Mouse (Mus musculus) G1E (cell line): ENCODE results near the gene Radil. TPM values are rescaled to one million over a fixed set of nuclear protein-coding genes. Genes with fewer than 3 reads are reported as not detected.

ENCODE experiments used
- ATAC-seq: 2 replicates; pipeline ENCODE4 v1.8.0; 2016; ENCODE audit warnings: mild to moderate bottlenecking; ENCODE audit not compliant: insufficient number of reproducible peaks, poor library complexity, low FRiP score, severe bottlenecking; ENCODE audit errors: extremely low read depth
- DNase-seq: peaks from one replicate; pipeline ENCODE4 v3.0.0; 2012; ENCODE audit warnings: low spot score
- H3K27me3 ChIP-seq: 2 replicates; pipeline ENCODE4 v1.6.1; 2012; ENCODE audit warnings: mild to moderate bottlenecking, low read length, inconsistent platforms; ENCODE audit not compliant: insufficient read depth
- H3K36me3 ChIP-seq: replicated peaks from 2 replicates; pipeline ENCODE3; 2012; ENCODE audit warnings: mild to moderate bottlenecking, inconsistent platforms
- H3K4me1 ChIP-seq: 2 replicates; pipeline ENCODE4 v1.6.1; 2012; ENCODE audit warnings: low read depth, low read length, inconsistent platforms, mixed read lengths; ENCODE audit not compliant: insufficient read depth
- H3K4me3 ChIP-seq: 2 replicates; pipeline ENCODE4 v1.5.1; 2012; ENCODE audit warnings: low read depth, mild to moderate bottlenecking, inconsistent platforms, low read length, moderate library complexity, mixed read lengths
- H3K9me3 ChIP-seq: replicated peaks from 2 replicates; pipeline ENCODE4 v1.6.1; 2012; ENCODE audit warnings: inconsistent platforms
- CTCF ChIP-seq: IDR thresholded peaks from 2 replicates; pipeline ENCODE4 v1.5.1; 2012; ENCODE audit warnings: low read depth, low read length, inconsistent platforms, mixed read lengths
- GATA1 ChIP-seq: IDR thresholded peaks from 2 replicates; pipeline ENCODE4 v1.6.1; 2012; ENCODE audit warnings: borderline replicate concordance, low read length, inconsistent platforms, mixed read lengths
- GATA2 ChIP-seq: IDR thresholded peaks from 2 replicates; pipeline ENCODE4 v1.6.1; 2012; ENCODE audit warnings: low read depth, low read length, inconsistent platforms, borderline replicate concordance
- POLR2AphosphoS5 ChIP-seq: IDR thresholded peaks from 2 replicates; pipeline ENCODE4 v1.6.1; 2012; ENCODE audit warnings: low read depth, low read length, inconsistent platforms; ENCODE audit not compliant: insufficient replicate concordance
- TAL1 ChIP-seq: conservative IDR thresholded peaks from 2 replicates; pipeline ENCODE4 v1.6.1; 2012; ENCODE audit warnings: low read depth, low read length, inconsistent platforms, mixed read lengths
- polyA plus RNA-seq: library from polyadenylated mRNA; stranded (reverse); fragments of >175 nt; gene quantifications from 2 replicates; pipeline ENCODE4 v1.2.3, GENCODE M21; 2012
- total RNA-seq, 2 experiments: library from RNA; stranded (forward) in 1 of 2; stranded (reverse) in 1 of 2; fragments of 200-1000 nt in 1 of 2; fragments of >200 nt in 1 of 2; fragmentation: Nextera tagmentation in 1 of 2; gene quantifications; 2 replicates each; pipeline ENCODE4 v1.2.3; 2014 to 2017

Gene Radil
- total and polyA plus RNA-seq, 3 experiments = 0.38 TPM; not detected in 2

GRCm38 (mm10) chr5:142581517-142581916 is 30.6 kb upstream of the Radil start:
- Histone ChIP-seq H3K9me3 (peaks cover 4% of the 10 kb centered on the region; the same call in 1 of the 2 replicates), H3K27me3 (peaks cover 18% of the 10 kb centered on the region), H3K4me1 (peaks cover 6% of the 10 kb centered on the region), H3K4me3 (no peak overlapping the region), H3K36me3 (no peaks in the 10 kb centered on the region)
- DNase-seq (peak; percentile 37), ATAC-seq (no peak)
- no peak for TF ChIP-seq POLR2AphosphoS5
- TF ChIP-seq CTCF = peak; percentile 74

DNA sequence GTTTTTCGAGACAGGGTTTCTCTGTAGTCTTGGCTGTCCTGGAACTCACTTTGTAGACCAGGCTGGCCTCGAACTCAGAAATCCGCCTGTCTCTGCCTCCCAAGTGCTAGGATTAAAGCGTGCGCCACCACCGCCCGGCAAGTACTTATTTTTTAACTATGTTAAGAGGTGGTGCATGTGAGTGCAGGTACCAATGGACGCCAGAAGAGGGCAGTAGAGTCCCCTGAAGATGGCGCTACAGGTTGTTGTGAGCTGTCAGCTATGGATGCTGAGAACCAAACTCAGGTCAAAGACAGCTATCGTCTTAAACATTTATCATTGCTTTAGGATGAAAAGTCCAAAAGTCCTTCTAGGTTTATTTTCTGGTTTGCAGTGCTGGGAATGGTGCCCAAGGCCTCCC is 27.3 kb upstream of the Radil start:
- H3K36me3 ChIP-seq = no peaks in the 10 kb centered on the region
- no peak overlapping the region for H3K4me3 ChIP-seq
- DNase-seq (no peak), ATAC-seq (no peak)
- H3K27me3 ChIP-seq = peaks cover 13% of the 10 kb centered on the region
- peaks cover 8% of the 10 kb centered on the region for H3K4me1 ChIP-seq
- TF ChIP-seq GATA2 = no peak
- no peak for TF ChIP-seq GATA1
- no peak for TF ChIP-seq CTCF
- no peak for TF ChIP-seq POLR2AphosphoS5
- TF ChIP-seq TAL1 = no peak
- peaks cover 4% of the 10 kb centered on the region; the same call in 1 of the 2 replicates for H3K9me3 ChIP-seq

DNA sequence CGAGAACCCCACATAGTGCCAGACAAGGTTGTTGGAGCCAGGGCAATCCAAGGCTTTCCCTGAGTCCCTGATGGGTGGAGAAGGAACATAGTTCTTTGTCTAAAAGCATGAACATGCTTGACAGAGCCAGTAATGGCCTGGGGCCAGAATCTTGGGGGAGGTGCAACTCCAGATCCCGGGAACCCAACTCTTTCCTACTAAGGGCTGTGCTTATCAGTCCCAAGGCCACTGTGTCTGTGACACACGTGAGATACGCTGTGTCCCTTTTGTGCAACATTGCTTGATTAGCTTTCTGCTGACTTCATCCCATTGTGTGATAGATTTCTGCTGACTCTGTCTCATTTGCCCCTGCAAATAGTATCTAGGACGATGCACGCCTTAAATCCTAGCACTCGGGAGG is 25.9 kb upstream of the Radil start:
- Histone ChIP-seq H3K36me3 (no peaks in the 10 kb centered on the region), H3K27me3 (peaks cover 10% of the 10 kb centered on the region), H3K4me1 (peaks cover 8% of the 10 kb centered on the region), H3K4me3 (no peak overlapping the region), H3K9me3 (peaks cover 8% of the 10 kb centered on the region; the same call in 1 of the 2 replicates)
- DNase-seq (no peak), ATAC-seq (peak; percentile 75)
- TF ChIP-seq TAL1 (no peak), CTCF (no peak), POLR2AphosphoS5 (no peak), GATA2 (no peak), GATA1 (no peak)

DNA sequence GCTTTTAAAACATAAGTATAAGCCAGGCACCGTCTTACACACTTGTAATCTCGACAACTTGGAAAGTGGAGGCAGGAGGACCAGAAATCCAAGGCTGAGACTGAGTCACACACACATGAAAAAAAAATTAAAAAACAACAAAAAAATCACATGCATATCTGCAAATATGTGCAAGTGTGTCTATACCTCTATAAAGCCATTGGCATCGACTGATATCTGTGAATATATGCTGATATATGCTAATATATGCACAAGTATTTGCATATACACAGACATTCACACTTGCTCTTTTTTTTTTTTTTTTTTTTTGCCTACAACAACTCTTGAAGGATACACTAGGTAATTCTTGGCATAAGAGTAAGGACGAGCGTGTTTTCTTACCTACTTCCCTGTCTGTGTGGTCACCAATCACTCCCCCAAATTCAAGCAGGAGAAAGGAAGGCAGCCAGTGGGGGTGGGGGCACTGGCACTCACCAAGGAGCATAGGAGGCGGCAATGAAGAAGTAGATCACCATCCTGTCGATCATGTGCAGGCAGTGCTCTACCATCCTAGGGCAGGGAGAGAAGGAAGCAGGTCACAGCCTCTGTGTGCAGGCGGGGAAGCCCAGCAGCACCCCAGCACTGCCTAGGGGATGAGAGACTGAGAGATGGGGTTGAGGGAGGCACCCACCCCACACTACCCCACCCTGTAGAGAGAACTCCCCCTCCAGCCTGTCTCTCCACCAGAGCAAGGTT is 23.6 kb upstream of the Radil start:
- peaks cover 5% of the 10 kb centered on the region for H3K27me3 ChIP-seq
- peaks cover 8% of the 10 kb centered on the region; the same call in 1 of the 2 replicates for H3K9me3 ChIP-seq
- DNase-seq = no peak
- no peak overlapping the region; the same call in 1 of the 2 replicates for H3K4me3 ChIP-seq
- no peak for ATAC-seq
- H3K4me1 ChIP-seq = peaks cover 8% of the 10 kb centered on the region
- H3K36me3 ChIP-seq = no peaks in the 10 kb centered on the region
- no peak for TF ChIP-seq TAL1
- no peak for TF ChIP-seq POLR2AphosphoS5
- TF ChIP-seq GATA2 = no peak
- TF ChIP-seq GATA1 = no peak
- no peak for TF ChIP-seq CTCF

GRCm38 (mm10) chr5:142564606-142565005 is 13.7 kb upstream of the Radil start:
- TF ChIP-seq POLR2AphosphoS5 (no peak), GATA2 (no peak), GATA1 (no peak)
- ATAC-seq (no peak), DNase-seq (no peak)
- Histone ChIP-seq H3K4me3 (no peak overlapping the region), H3K4me1 (no peaks in the 10 kb centered on the region), H3K27me3 (peaks cover 10% of the 10 kb centered on the region), H3K36me3 (no peaks in the 10 kb centered on the region), H3K9me3 (no peaks in the 10 kb centered on the region)

DNA sequence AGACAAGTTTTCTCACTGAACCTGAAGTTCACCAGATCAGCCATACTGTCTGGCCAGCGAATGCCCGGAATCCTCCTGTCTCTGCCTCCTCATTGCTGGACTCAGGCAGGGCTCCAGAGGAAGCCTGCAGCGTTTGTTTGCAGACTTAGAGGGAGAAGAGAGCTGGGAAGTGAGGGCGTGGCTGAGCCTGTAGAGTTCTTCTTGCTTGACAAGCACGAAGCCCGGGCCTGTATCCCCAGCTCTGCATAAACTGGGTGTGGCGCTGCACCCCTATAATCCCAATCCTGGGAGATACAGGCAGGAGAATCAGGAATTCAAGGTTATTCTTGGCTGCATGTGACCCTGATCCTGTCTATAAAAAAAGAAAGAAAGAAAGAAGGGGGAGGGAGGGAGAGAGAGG is 9.4 kb upstream of the Radil start:
- TF ChIP-seq TAL1 (no peak), CTCF (no peak), GATA1 (no peak), POLR2AphosphoS5 (no peak)
- no peak overlapping the region for H3K4me3 ChIP-seq
- H3K9me3 ChIP-seq = no peaks in the 10 kb centered on the region

More for the DNA sequence above, 9.4 kb upstream of the Radil start:
- Histone ChIP-seq H3K36me3 (no peaks in the 10 kb centered on the region), H3K4me1 (no peaks in the 10 kb centered on the region), H3K27me3 (peaks cover 3% of the 10 kb centered on the region; the same call in 1 of the 2 replicates)
- no peak for ATAC-seq
- DNase-seq = no peak
